Mouse (Mus musculus) lung, postnatal 14 days (tissue): ENCODE data around the gene Cxcl3.
"Not testable (repeated sequence)": the region's sequence is repeated elsewhere in the genome, so short reads cannot be mapped to it uniquely, and the experiment has no call there.

Experiments
- DNase-seq: peaks from one replicate; pipeline ENCODE4 v3.0.0; 2021

Gene Cxcl3

GRCm38 (mm10) chr5:90790074-90790502, 4.2 kb downstream of the Cxcl3 start:
- DNase-seq, result peak; percentile 43

- DNase-seq, result peak; percentile 49
These were observed 8.3 kb downstream of the Cxcl3 start, which contains the start of gene Cxcl15 for GRCm38 (mm10) chr5:90794195-90794625. Cxcl15 (plus strand) TSS chr5:90794534.

DNA sequence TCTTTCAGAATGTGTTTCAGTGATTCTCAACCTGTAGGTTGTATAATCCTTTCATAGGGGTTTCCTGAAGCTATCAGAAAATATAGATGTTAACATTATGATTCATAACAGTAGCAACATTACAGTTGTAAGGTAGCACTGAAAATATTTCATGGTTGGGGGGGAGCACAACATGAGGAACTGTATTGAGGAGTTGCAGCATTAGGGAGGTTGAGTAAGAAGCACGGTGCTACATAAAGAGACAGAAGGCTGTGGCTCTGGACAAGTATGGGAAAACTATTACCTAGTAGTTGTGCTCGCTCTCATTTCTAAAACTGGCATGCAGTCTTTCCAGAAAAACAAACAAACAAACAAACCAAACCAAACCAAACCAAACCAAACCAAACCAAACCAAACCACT, 9.5 kb downstream of the Cxcl3 start:
- DNase-seq, result not testable (repeated sequence)

- no peak for DNase-seq
These were observed 18.7 kb downstream of the Cxcl3 start for GRCm38 (mm10) chr5:90804574-90804973.

DNA sequence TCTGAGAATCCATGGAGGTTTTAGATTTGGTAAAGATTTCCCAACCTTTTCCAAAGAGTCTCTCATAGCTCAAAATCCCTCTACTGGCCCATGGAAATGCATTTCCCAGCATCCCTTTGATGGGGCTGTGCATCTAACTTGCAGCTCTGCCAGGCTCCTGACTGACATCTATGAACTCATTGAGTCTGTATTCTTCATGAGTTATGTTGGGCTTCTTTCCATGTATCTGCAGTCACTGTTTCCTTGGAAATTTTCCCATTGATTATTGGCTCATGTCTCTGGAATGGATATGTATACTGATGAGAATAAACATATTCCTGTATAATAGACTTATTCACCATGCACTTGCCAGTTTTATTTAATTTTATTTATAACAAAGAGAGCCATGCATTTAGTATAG, 20.1 kb downstream of the Cxcl3 start:
- no peak for DNase-seq

- no peak for DNase-seq
These were observed 21.5 kb downstream of the Cxcl3 start for GRCm38 (mm10) chr5:90807176-90807950.

DNA sequence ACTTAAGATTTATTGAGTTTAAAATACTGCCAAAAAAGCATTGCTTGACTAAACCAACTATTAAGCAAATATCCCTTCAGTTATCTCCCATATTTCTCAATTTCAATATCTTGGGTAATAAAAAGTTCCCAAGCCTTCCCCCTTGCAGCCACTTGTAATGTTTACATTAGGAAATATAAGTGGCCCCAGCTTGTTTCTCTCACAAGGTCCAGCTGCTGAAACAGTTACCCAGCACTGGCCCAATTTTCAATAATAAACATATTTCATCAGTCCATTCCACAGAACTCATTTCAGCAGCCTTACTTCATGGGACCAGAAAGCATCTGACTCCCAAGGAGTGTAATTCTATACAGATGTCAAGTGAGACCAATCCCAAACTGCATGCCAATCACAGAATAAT, 33.9 kb downstream of the Cxcl3 start:
- no peak for DNase-seq

DNA sequence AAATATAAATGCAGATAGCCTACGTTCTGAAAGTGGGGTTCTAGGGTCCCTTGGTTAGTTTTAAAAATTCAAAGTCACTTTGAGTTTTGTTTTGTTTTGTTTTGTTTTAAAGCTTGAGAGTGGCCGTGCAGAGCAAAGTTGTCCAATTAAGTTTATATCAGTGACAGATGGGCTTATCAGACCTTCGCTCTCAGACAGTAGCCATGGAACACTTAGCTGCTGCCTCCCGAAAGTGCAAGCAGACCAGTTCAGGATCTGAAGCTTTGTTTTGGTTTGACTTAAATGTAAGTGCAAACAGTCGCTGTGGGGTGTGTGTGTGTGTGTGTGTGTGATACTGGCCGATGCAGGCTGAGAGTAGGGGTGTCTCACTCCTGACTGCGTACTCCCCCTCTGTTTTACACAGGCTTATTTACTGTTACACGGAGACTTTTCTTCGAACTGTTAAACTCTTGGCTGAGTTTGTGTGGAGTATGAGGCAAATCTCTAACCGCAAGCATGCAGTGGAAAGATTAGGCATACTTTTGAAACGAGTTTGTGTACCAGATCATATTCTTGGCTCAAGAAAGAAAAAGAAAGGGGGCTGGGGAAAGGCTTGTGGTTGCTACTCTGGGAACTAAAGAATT, 46.4 kb downstream of the Cxcl3 start:
- peak; percentile 8 for DNase-seq

GRCm38 (mm10) chr5:90832768-90833388, 47.0 kb downstream of the Cxcl3 start:
- DNase-seq, result peak; percentile 7

GRCm38 (mm10) chr5:90834436-90834835, 48.5 kb downstream of the Cxcl3 start:
- DNase-seq, result no peak

GRCm38 (mm10) chr5:90838582-90838981, 52.7 kb downstream of the Cxcl3 start:
- peak; percentile 32 for DNase-seq
